Mouse (Mus musculus) bone marrow macrophage, adult 2 months (primary cell): Measurements from ENCODE around the gene Ip6k3.

ENCODE experiments used
- CTCF ChIP-seq: IDR thresholded peaks from 2 replicates; pipeline ENCODE4 v1.5.1; 2012; ENCODE audit warnings: low read depth, mild to moderate bottlenecking, low read length, moderate library complexity
- POLR2A ChIP-seq: IDR thresholded peaks from 2 replicates; pipeline ENCODE4 v1.6.1; 2012; ENCODE audit warnings: mild to moderate bottlenecking, low read depth, low read length, borderline replicate concordance

DNA sequence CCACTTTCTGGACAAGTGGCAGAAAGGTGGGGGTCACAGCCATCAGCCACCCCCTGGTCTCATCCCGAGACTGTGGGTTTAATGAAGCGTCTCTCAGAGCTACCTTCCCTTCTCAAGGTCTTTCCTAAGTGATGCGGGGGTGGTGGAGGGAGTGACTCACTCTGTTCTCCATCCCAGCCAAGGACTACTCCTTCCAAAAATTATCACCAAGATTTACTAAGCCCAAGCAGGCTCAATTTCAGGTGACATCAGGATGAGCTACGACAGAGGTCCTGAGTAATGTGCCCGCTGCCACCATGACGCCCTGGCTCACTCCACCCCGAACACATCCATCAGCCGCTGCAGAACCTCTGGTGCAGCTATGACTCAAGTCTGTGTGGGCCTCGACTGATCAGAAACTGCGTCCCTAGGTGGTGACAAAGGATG lies 36.3 kb downstream of the Ip6k3 start:
- TF ChIP-seq CTCF (no peak), POLR2A (no peak)
